Mouse (Mus musculus) liver, adult 2 months (tissue): ENCODE measurements at regions not wholly inside any gene's neighbourhood (a gene's known extent, or its start where the extent isn't known, plus 50 kb on each side); places are given as distances from the start of the nearest gene placed in this dataset.
"Not testable (repeated sequence)": the region's sequence is repeated elsewhere in the genome, so short reads cannot be mapped to it uniquely, and the experiment has no call there.

ENCODE experiments used
- DNase-seq: peaks from one replicate; pipeline ENCODE4 v3.0.0-alpha.2; 2011; ENCODE audit warnings: low read depth, low spot score; ENCODE audit errors: extremely low read depth
- H3K27ac ChIP-seq: fragments of 200-500 bp; replicated peaks from 2 replicates; pipeline ENCODE4 v1.5.1; 2012; ENCODE audit warnings: low read depth, mild to moderate bottlenecking, control low read depth, inconsistent platforms, low read length; ENCODE audit not compliant: insufficient read depth
- H3K27me3 ChIP-seq: fragments of 200-500 bp; 2 replicates; pipeline ENCODE4 v1.6.1; 2012; ENCODE audit warnings: mild to moderate bottlenecking, moderate library complexity, low read length, inconsistent platforms; ENCODE audit not compliant: control insufficient read depth, insufficient read depth
- H3K36me3 ChIP-seq: fragments of 200-500 bp; 2 replicates; pipeline ENCODE4 v1.6.1; 2012; ENCODE audit warnings: low read length, inconsistent platforms; ENCODE audit not compliant: control insufficient read depth, insufficient read depth
- H3K4me1 ChIP-seq: fragments of 200-500 bp; 2 replicates; pipeline ENCODE4 v1.6.1; 2011; ENCODE audit warnings: low read length; ENCODE audit not compliant: control insufficient read depth, insufficient read depth
- H3K4me3 ChIP-seq: fragments of 200-500 bp; 2 replicates; pipeline ENCODE4 v1.5.1; 2011; ENCODE audit warnings: low read depth, mild to moderate bottlenecking, control low read depth, low read length, moderate library complexity; ENCODE audit not compliant: insufficient read depth
- H3K79me2 ChIP-seq: fragments of 200-500 bp; 2 replicates; pipeline ENCODE4 v1.6.1; 2012; ENCODE audit warnings: inconsistent platforms, mild to moderate bottlenecking, low read length, moderate library complexity; ENCODE audit not compliant: control insufficient read depth, insufficient read depth
- H3K9ac ChIP-seq: fragments of 200-500 bp; 2 replicates; pipeline ENCODE4 v1.6.1; 2012; ENCODE audit warnings: low read depth, mild to moderate bottlenecking, control low read depth, inconsistent platforms, low read length
- CTCF ChIP-seq: fragments of 200-500 bp; IDR thresholded peaks from 2 replicates; pipeline ENCODE4 v1.5.1; 2011; ENCODE audit warnings: low read depth, low read length, control low read depth
- POLR2A ChIP-seq: fragments of 200-500 bp; IDR thresholded peaks from 2 replicates; pipeline ENCODE4 v1.6.1; 2011; ENCODE audit warnings: low read length, control low read depth; ENCODE audit not compliant: insufficient read depth; ENCODE audit errors: extremely low read depth
- WGBS: fragments of 180-500 bp; shearing (Covaris S2); methylation state at CpG from one replicate; pipeline ENCODE4 v1.1.7; 2018; 5-methylcytosine and 5-hydroxymethylcytosine counted together

DNA sequence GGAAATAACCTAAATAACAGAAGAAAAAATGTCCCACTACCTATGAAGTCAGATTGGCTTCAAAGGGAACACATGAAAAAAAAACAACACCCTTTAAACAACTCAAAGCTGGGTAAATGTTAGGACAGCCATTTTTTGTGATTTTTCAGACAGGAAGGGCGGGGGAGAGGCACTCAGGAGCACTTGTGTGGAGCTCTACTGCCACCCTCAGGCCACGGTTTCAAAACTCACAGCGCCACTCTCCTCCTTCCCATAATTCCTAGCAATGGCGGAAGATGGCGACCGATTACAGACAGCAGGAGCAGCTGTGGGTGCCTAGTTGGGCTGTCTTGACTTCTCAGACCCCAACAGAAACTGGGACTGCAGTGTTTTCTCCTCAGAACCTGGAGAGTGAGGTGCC is 168.8 kb upstream of the Olfr1324 start:
- no peak overlapping the region for H3K4me3 ChIP-seq
- no peaks in the 10 kb centered on the region for H3K27me3 ChIP-seq
- 99% methylated on average over 6 of the region's 6 CpGs for WGBS
- TF ChIP-seq CTCF, result no peak
- TF ChIP-seq POLR2A, result no peak
- H3K79me2 ChIP-seq, result no peaks in the 10 kb centered on the region
- H3K36me3 ChIP-seq, result peaks cover 14% of the 10 kb centered on the region; the same call in 1 of the 2 replicates
- no peaks in the 10 kb centered on the region for H3K4me1 ChIP-seq
- DNase-seq, result no peak
- no peak overlapping the region for H3K9ac ChIP-seq
- no peak overlapping the region for H3K27ac ChIP-seq

DNA sequence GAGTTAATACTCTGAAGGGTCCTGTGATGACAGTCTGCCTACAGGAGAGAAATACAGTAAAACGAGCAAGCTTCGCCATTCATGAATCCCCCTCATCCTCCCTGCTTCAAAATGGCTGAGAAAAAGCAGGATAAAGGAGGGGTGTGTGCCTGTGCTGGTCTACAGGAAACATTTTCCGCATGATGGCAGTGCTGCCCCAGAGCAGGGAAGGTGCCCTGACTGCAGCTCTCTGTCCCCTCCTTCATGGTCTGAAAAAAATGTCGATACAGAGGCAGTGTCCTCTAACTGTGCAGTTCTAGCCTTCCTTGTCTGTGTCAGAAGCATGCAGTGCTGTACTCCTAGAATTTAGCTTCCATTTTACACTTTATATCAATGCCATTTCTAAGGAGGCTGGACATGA is 166.7 kb upstream of the Olfr1324 start:
- H3K36me3 ChIP-seq, result peaks cover 19% of the 10 kb centered on the region; the same call in 1 of the 2 replicates
- H3K4me3 ChIP-seq, H3K79me2 ChIP-seq, DNase-seq, H3K27me3 ChIP-seq, H3K4me1 ChIP-seq, H3K9ac ChIP-seq, H3K27ac ChIP-seq: not testable (repeated sequence)
- 88% methylated on average over 4 of the region's 4 CpGs for WGBS

DNA sequence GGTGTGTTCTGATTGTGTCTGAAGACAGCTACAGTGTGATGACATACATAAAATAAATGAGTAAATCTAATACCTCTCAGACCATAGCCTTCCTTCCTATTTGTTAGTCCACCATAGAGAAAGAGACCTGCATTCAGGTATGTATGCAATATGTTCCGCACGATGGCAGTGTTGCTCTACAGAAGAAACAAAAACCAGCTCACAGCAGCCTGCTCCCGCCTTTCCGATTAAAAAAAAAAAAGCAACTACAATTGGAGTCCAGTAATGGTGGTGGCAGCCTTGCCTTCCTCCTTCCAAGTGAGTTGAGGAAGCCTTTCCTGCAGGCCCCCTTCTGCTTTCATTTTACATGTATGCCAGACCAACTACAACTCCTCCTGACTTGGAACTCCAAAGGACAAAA is 163.2 kb upstream of the Olfr1324 start:
- Histone ChIP-seq H3K9ac (no peak overlapping the region), H3K36me3 (peaks cover 18% of the 10 kb centered on the region; the same call in 1 of the 2 replicates), H3K27ac (no peak overlapping the region), H3K4me1 (no peaks in the 10 kb centered on the region), H3K79me2 (no peaks in the 10 kb centered on the region), H3K4me3 (no peak overlapping the region), H3K27me3 (no peaks in the 10 kb centered on the region)
- TF ChIP-seq POLR2A (no peak), CTCF (no peak)
- DNase-seq, result no peak
- WGBS, result 99% methylated on average over 4 of the region's 4 CpGs

DNA sequence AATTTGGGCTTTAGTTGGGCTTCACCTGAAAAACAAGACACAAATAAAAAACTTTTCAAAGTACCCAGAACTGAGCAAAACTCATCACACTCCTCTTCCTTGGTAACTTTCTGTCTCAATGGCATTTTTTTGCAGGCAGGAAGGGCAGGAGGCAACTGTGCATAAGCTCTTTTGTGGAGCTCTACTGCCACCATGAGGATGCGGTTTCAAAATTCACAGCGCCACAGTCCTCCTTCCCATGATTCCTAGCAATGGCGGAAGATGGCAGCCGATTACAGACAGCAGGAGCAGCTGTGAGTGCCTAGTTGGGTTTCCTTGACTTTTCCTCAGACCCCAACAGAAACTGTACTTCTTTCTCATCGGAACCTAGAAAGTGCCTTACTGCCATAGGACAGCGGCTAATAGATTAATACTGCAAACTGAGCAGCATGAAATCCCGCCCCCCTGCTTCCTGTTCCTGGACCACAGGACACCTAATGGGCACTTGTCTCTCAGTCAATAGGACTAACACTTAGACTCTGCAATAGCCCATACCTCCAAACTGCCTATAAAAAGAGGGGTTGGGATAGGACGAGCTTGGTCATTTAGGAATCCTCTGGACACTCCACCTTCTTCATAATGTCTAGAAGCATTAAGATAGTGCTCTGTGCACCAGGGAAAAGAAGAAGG is 162.5 kb upstream of the Olfr1324 start:
- Histone ChIP-seq H3K4me3 (no peak overlapping the region), H3K36me3 (peaks cover 17% of the 10 kb centered on the region; the same call in 1 of the 2 replicates), H3K9ac (no peak overlapping the region), H3K4me1 (no peaks in the 10 kb centered on the region), H3K27ac (no peak overlapping the region), H3K27me3 (no peaks in the 10 kb centered on the region), H3K79me2 (no peaks in the 10 kb centered on the region)
- no peak for DNase-seq
- WGBS, result 99% methylated on average over 8 of the region's 8 CpGs
- TF ChIP-seq CTCF (no peak), POLR2A (no peak)

DNA sequence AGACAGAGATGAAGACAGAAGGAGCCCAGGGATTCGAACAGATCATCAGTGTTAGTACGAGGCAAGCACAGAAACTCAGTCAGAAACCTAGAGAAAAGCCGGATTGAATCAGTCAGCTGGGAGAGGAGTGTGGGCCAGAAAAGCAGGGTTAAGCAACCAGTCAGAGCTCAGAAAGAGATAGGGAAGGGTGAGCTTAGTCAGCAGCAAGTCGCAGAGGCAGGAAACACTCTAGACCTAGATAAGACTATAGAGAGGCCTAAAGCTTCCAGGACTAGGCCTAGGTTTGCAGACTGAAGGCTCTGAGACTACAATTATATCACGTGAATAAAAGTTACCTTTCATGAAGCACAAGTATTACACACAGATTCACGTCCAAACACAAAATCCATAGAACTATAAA is 160.6 kb upstream of the Olfr1324 start:
- H3K9ac ChIP-seq, result no peak overlapping the region
- no peak for DNase-seq
- H3K27ac ChIP-seq, result no peak overlapping the region
- H3K27me3 ChIP-seq, result no peaks in the 10 kb centered on the region
- 80% methylated on average over 6 of the region's 6 CpGs for WGBS
- no peaks in the 10 kb centered on the region for H3K79me2 ChIP-seq
- H3K4me1 ChIP-seq, result no peaks in the 10 kb centered on the region
- peaks cover 16% of the 10 kb centered on the region; the same call in 1 of the 2 replicates for H3K36me3 ChIP-seq
- TF ChIP-seq POLR2A (no peak), CTCF (no peak)
- H3K4me3 ChIP-seq, result no peak overlapping the region

DNA sequence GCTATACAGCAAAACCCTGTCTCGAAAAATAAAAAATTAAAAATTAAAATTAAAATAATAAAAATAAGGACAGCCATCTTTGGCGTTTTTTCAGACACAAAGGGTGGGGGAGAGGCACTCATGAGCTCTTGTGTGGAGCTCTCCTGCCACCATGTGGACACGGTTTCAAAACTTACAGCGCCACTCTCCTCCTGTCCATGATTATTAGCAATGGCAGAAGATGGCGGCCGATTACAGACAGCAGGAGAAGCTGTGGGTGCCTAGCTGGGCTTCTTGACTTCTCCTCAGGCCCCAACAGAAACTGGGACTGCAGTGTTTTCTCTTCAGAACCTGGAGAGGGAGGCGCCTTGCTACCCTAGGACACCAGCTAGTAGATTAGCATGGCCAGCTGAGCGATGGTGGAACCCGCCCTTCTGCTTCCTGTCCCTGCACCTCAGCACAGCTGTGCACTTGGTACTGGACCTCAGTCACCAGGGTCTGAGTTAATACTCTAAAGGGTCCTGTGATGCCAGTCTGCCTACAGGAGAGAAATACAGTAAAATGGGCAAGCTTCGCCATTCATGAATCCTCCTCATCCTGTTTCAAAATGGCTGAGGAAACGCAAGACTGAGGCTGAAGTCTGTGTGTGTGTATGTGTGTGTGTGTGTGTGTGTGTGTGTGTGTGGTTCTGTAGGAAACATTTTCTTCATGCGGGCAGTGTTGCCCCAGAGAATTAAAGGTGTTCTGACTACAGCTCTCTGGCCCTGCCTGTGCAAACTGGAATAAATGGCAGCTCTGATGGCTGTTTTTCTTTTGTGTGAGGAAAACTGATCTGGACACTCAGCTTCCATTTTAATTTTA is 155.7 kb upstream of the Olfr1324 start:
- Histone ChIP-seq H3K4me3 (no peak overlapping the region), H3K9ac (no peak overlapping the region)
- DNase-seq, result no peak

More for the DNA sequence above, 155.7 kb upstream of the Olfr1324 start:
- H3K36me3 ChIP-seq, result peaks cover 1% of the 10 kb centered on the region; the same call in 1 of the 2 replicates
- WGBS, result 94% methylated on average over 12 of the region's 12 CpGs
- no peaks in the 10 kb centered on the region for H3K79me2 ChIP-seq
- no peak for TF ChIP-seq CTCF
- no peak for TF ChIP-seq POLR2A
- no peak overlapping the region for H3K27ac ChIP-seq
- no peaks in the 10 kb centered on the region for H3K27me3 ChIP-seq
- no peaks in the 10 kb centered on the region for H3K4me1 ChIP-seq
